In the genomic region with DNA sequence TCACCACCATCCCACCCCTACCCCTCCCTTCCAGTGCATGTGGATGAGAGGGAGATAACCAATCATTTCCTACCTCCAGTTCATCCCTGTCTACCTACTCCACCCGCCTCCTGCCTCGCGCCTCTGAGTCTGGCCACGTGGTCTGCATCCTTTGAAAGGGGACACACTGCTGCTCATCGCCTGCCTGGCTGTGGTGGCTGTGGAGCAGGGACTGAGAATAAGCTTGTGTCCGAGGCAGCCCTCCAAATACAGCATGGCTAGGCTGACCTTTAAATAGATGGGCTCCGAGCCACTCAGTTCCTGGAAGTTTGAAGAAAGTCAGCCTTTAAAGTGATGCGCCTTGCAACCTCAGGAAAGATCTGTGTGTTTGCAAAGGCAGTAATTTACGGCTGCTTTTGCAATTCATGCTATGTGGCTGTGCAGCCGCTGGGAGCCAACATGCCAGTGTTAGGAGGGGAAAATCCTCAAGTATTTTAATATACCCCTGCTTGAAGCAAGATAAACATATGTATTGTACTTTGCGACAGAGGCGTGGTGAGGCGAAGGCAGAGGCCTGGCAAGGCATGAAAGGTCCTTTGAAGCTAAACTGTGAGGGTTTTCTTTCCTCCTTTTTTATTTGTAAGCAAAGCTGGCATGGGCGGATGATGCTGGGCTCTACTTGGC, we compare ENCODE assay signal across 8 mouse cellular contexts.
DNase-seq lines count a peak whose midpoint lies in the region; ATAC-seq and TF ChIP-seq lines count a peak whose summit lies in the region.

No protein-coding gene starts in this region.

- no peak overlapping the region for H3K4me2 ChIP-seq in hindbrain, embryonic 15.5 days
- no peak overlapping the region for H3K4me2 ChIP-seq in hindbrain, embryonic 12.5 days (replicated peaks)
- H3K4me2 ChIP-seq in forebrain, postnatal 0 days (ENCODE audit: low read depth): no peak overlapping the region
- no peak overlapping the region for H3K4me2 ChIP-seq in liver, embryonic 14.5 days (ENCODE audit: low read depth)

- WGBS in hindbrain, embryonic 15.5 days: 61% methylated on average over 14 of the region's 14 CpGs
- 76% methylated on average over 14 of the region's 14 CpGs for whole genome bisulfite sequencing in hindbrain, embryonic 12.5 days
- 39% methylated on average over 14 of the region's 14 CpGs for WGBS in forebrain, postnatal 0 days
- WGBS in liver, embryonic 14.5 days (ENCODE audit: insufficient replicate concordance): 64% methylated on average over 14 of the region's 14 CpGs

- H3K36me3 ChIP-seq in hindbrain, embryonic 15.5 days: no peaks in the 10 kb centered on the region
- no peaks in the 10 kb centered on the region for H3K36me3 ChIP-seq in hindbrain, embryonic 12.5 days
- no peaks in the 10 kb centered on the region for H3K36me3 ChIP-seq in forebrain, postnatal 0 days (ENCODE audit: insufficient read depth)
- H3K36me3 ChIP-seq in liver, embryonic 14.5 days (replicated peaks; ENCODE audit: control insufficient read depth, insufficient read depth, low read depth): no peaks in the 10 kb centered on the region

- ATAC-seq in hindbrain, embryonic 15.5 days (ENCODE audit: low FRiP score, low read depth): peak; percentile 32; the same call in 1 of the 2 replicates
- ATAC-seq in hindbrain, embryonic 12.5 days (ENCODE audit: low FRiP score): no peak
- peak; percentile 60 for ATAC-seq in forebrain, postnatal 0 days
- peak; percentile 49; the same call in 1 of the 2 replicates for ATAC-seq in liver, embryonic 14.5 days (ENCODE audit: insufficient read depth)

- TF ChIP-seq EP300 in liver, embryonic 14.5 days (IDR thresholded peaks at IDR 0.05; ENCODE audit: low read depth): no peak

- peak; percentile 79 for DNase-seq in NIH3T3 (ENCODE audit: low read depth)
- DNase-seq in forebrain, postnatal 0 days: peak; percentile 38
- no peak for DNase-seq in liver, embryonic 14.5 days (ENCODE audit: low read depth in 3 of 3, low spot score in 3 of 3)
- no peak for DNase-seq in urinary bladder, adult 18-20 months (ENCODE audit: low spot score in 2 of 2)
- no peak for DNase-seq in layer of hippocampus, adult 11-12 months (ENCODE audit: low spot score)
- DNase-seq in cerebellum, adult 8-10 months: no peak

- peaks cover 12% of the 10 kb centered on the region for H3K4me1 ChIP-seq in hindbrain, embryonic 15.5 days (replicated peaks)
- 0 out of 2 replicates have a peak, but pooled peaks cover 4% of the 10 kb centered on the region for H3K4me1 ChIP-seq in hindbrain, embryonic 12.5 days
- H3K4me1 ChIP-seq in forebrain, postnatal 0 days (ENCODE audit: insufficient read depth): no peaks in the 10 kb centered on the region; the same call in 1 of the 2 replicates
- peaks cover 11 to 44% of the 10 kb centered on the region in 2 experiments for H3K4me1 ChIP-seq in liver, embryonic 14.5 days (replicated peaks; ENCODE audit: control insufficient read depth in 2 of 2, insufficient read depth in 2 of 2, low read length in 1 of 2)

- peak; percentile 23; the same call in 1 of the 2 replicates for TF ChIP-seq CTCF in forebrain, postnatal 0 days (IDR thresholded peaks at IDR 0.05; ENCODE audit: low read depth)
- no peak for TF ChIP-seq CTCF in liver, embryonic 14.5 days (IDR thresholded peaks at IDR 0.05; ENCODE audit: low read depth)

- no peak overlapping the region for H3K4me3 ChIP-seq in hindbrain, embryonic 15.5 days
- H3K4me3 ChIP-seq in hindbrain, embryonic 12.5 days: no peak overlapping the region
- no peak overlapping the region for H3K4me3 ChIP-seq in forebrain, postnatal 0 days (ENCODE audit: low read depth, low read length)
- no peak overlapping the region for H3K4me3 ChIP-seq in liver, embryonic 14.5 days (ENCODE audit: insufficient read depth in 1 of 2, low read depth in 2 of 2, low read length in 2 of 2)

- 0 out of 2 replicates have a peak overlapping the region, but pooled peaks have one; percentile 40 for H3K27ac ChIP-seq in hindbrain, embryonic 15.5 days (replicated peaks)
- H3K27ac ChIP-seq in hindbrain, embryonic 12.5 days: no peak overlapping the region
- H3K27ac ChIP-seq in forebrain, postnatal 0 days (ENCODE audit: low read depth, low read length): no peak overlapping the region
- no peak overlapping the region for H3K27ac ChIP-seq in liver, embryonic 14.5 days

- no peaks in the 10 kb centered on the region for H3K9me3 ChIP-seq in hindbrain, embryonic 15.5 days
- no peaks in the 10 kb centered on the region for H3K9me3 ChIP-seq in hindbrain, embryonic 12.5 days (replicated peaks)
- no peaks in the 10 kb centered on the region for H3K9me3 ChIP-seq in forebrain, postnatal 0 days (ENCODE audit: low read length)
- H3K9me3 ChIP-seq in liver, embryonic 14.5 days (ENCODE audit: control insufficient read depth, low read length): no peaks in the 10 kb centered on the region

- no peaks in the 10 kb centered on the region for H3K27me3 ChIP-seq in hindbrain, embryonic 15.5 days
- H3K27me3 ChIP-seq in hindbrain, embryonic 12.5 days: no peaks in the 10 kb centered on the region
- H3K27me3 ChIP-seq in forebrain, postnatal 0 days (ENCODE audit: insufficient read depth, low read length): no peaks in the 10 kb centered on the region
- H3K27me3 ChIP-seq in liver, embryonic 14.5 days (ENCODE audit: control insufficient read depth, insufficient read depth, low read length): no peaks in the 10 kb centered on the region

- no peak overlapping the region for H3K9ac ChIP-seq in hindbrain, embryonic 15.5 days
- no peak overlapping the region for H3K9ac ChIP-seq in hindbrain, embryonic 12.5 days
- H3K9ac ChIP-seq in forebrain, postnatal 0 days: no peak overlapping the region
- H3K9ac ChIP-seq in liver, embryonic 14.5 days (replicated peaks): no peak overlapping the region

Comparison
In these comparisons a context has a peak if more than half of its experiments do, and no peak if none do; other contexts are left out.
1. DNase-seq: peak in NIH3T3 (single experiment) and forebrain, postnatal 0 days (single experiment); none in liver, embryonic 14.5 days (0 of 3), urinary bladder, adult 18-20 months (0 of 2), layer of hippocampus, adult 11-12 months (single experiment) and cerebellum, adult 8-10 months (single experiment).